Comparison of ENCODE assay signal across 49 mouse cellular contexts in genomic region chr5:147329946-147330345, GRCm38 (mm10). TPM values are rescaled to one million over a fixed set of nuclear protein-coding genes. Genes with fewer than 3 reads are reported as not detected.
"Had no signal": no experiment of that assay in that cellular context is flagged by ENCODE, and none has a peak within 500 bp of the region (broad histone marks: within the 10 kb centered on the region; RNA-seq: fewer than 3 reads in every experiment).

No protein-coding gene starts in this region.

- H3K36me3 ChIP-seq: heart, embryonic 10.5 days; heart, embryonic 12.5 days; heart, embryonic 13.5 days; heart, embryonic 15.5 days; hindbrain, embryonic 10.5 days; hindbrain, embryonic 12.5 days; hindbrain, embryonic 13.5 days; hindbrain, embryonic 15.5 days; intestine, embryonic 15.5 days; kidney, embryonic 15.5 days had no signal

- H3K27ac ChIP-seq: heart, embryonic 10.5 days; heart, embryonic 13.5 days; heart, embryonic 15.5 days; hindbrain, embryonic 10.5 days; hindbrain, embryonic 12.5 days; hindbrain, embryonic 13.5 days; hindbrain, embryonic 14.5 days; hindbrain, embryonic 15.5 days; hindbrain, postnatal 0 days; intestine, embryonic 15.5 days; kidney, embryonic 15.5 days; kidney, postnatal 0 days; layer of hippocampus, adult 2 months had no signal

- H3K27me3 ChIP-seq: hindbrain, embryonic 15.5 days; intestine, embryonic 15.5 days had no signal

- H3K4me3 ChIP-seq: heart, embryonic 10.5 days; heart, embryonic 12.5 days; heart, embryonic 13.5 days; heart, embryonic 15.5 days; hindbrain, embryonic 10.5 days; hindbrain, embryonic 12.5 days; hindbrain, embryonic 13.5 days; hindbrain, embryonic 15.5 days; intestine, embryonic 15.5 days; kidney, embryonic 15.5 days; layer of hippocampus, adult 2 months had no signal

- H3K9me3 ChIP-seq: heart, embryonic 10.5 days; heart, embryonic 15.5 days; hindbrain, embryonic 10.5 days; hindbrain, embryonic 12.5 days; hindbrain, embryonic 13.5 days; hindbrain, embryonic 15.5 days; intestine, embryonic 15.5 days; kidney, embryonic 15.5 days had no signal

- DNase-seq: heart, postnatal 10 days; heart, postnatal 14 days; heart, postnatal 36 days; heart, postnatal 4 days; kidney, adult 11 months; kidney, adult 18-20 months; kidney, adult 2 months; kidney, adult 8-10 months; kidney, adult 9 months; kidney, postnatal 10 days; kidney, postnatal 14 days; kidney, postnatal 25 days; kidney, postnatal 36 days; kidney, postnatal 4 days; layer of hippocampus, adult 9-11 months; layer of hippocampus, postnatal 36 days had no signal

- H3K9ac ChIP-seq: heart, embryonic 12.5 days; heart, embryonic 13.5 days; heart, embryonic 15.5 days; hindbrain, embryonic 12.5 days; hindbrain, embryonic 13.5 days; hindbrain, embryonic 14.5 days; hindbrain, embryonic 15.5 days; intestine, embryonic 15.5 days; kidney, embryonic 15.5 days had no signal

- H3K4me2 ChIP-seq: heart, embryonic 11.5 days; heart, embryonic 12.5 days; heart, embryonic 13.5 days; heart, embryonic 15.5 days; hindbrain, embryonic 12.5 days; hindbrain, embryonic 13.5 days; hindbrain, embryonic 14.5 days; hindbrain, embryonic 15.5 days; intestine, embryonic 15.5 days; kidney, embryonic 15.5 days had no signal

- H3K4me1 ChIP-seq: hindbrain, embryonic 13.5 days; hindbrain, embryonic 15.5 days; intestine, embryonic 15.5 days had no signal

- ATAC-seq: hindbrain, embryonic 16.5 days; hindbrain, postnatal 0 days; inflammation-experienced regulatory T-cells, adult 6 months; intestine, embryonic 15.5 days; intestine, embryonic 16.5 days; intestine, postnatal 0 days had no signal

RNA-seq across cellular contexts. Expression of gene Urad, which starts 7.7 kb away (rescaled TPM):
- total RNA-seq: heart, postnatal 10 days; heart, postnatal 14 days; heart, postnatal 25 days; heart, postnatal 36 days; heart, postnatal 4 days; hematopoietic stem cell, adult 5-6 weeks; hindbrain, postnatal 0 days; layer of hippocampus, adult 18-20 months; layer of hippocampus, adult 2 months; layer of hippocampus, adult 8-10 months; layer of hippocampus, postnatal 10 days; layer of hippocampus, postnatal 14 days; layer of hippocampus, postnatal 25 days; layer of hippocampus, postnatal 36 days; left cerebral cortex, adult 18-20 months had no signal
- polyA plus RNA-seq: heart, embryonic 10.5 days; heart, embryonic 11.5 days; heart, embryonic 12.5 days; heart, embryonic 13.5 days; heart, embryonic 14.5 days; heart, embryonic 15.5 days; heart, embryonic 16.5 days; heart, postnatal 0 days; hindbrain, embryonic 10.5 days; hindbrain, embryonic 11.5 days; hindbrain, embryonic 12.5 days; hindbrain, embryonic 13.5 days; hindbrain, embryonic 14.5 days; hindbrain, embryonic 15.5 days; hindbrain, embryonic 16.5 days; hindbrain, postnatal 0 days; inflammation-experienced regulatory T-cells, adult 6 months; kidney, adult 2 months; kidney, embryonic 14.5 days; kidney, embryonic 15.5 days; kidney, embryonic 16.5 days; kidney, postnatal 0 days had no signal

RNA-seq across cellular contexts. Expression of gene Cdx2, which starts 22.9 kb away (rescaled TPM):
- total RNA-seq: heart, postnatal 10 days; heart, postnatal 14 days; heart, postnatal 25 days; heart, postnatal 36 days; heart, postnatal 4 days; hindbrain, postnatal 0 days; layer of hippocampus, adult 18-20 months; layer of hippocampus, adult 2 months; layer of hippocampus, adult 8-10 months; layer of hippocampus, postnatal 10 days; layer of hippocampus, postnatal 14 days; layer of hippocampus, postnatal 25 days; layer of hippocampus, postnatal 36 days; left cerebral cortex, adult 18-20 months had no signal
- polyA plus RNA-seq: heart, embryonic 10.5 days; heart, embryonic 11.5 days; heart, embryonic 12.5 days; heart, embryonic 13.5 days; heart, embryonic 14.5 days; heart, embryonic 15.5 days; heart, postnatal 0 days; hindbrain, embryonic 10.5 days; hindbrain, embryonic 11.5 days; hindbrain, embryonic 12.5 days; hindbrain, embryonic 13.5 days; hindbrain, embryonic 14.5 days; hindbrain, embryonic 15.5 days; hindbrain, embryonic 16.5 days; hindbrain, postnatal 0 days; inflammation-experienced regulatory T-cells, adult 6 months; kidney, adult 2 months; kidney, embryonic 14.5 days; kidney, embryonic 15.5 days; kidney, embryonic 16.5 days; kidney, postnatal 0 days had no signal
